Mouse (Mus musculus) forebrain, embryonic 14.5 days (tissue): Measurements from ENCODE around the gene Trpm2. TPM values are rescaled to one million over a fixed set of nuclear protein-coding genes. Genes with fewer than 3 reads are reported as not detected.
"Not testable (repeated sequence)": the region's sequence is repeated elsewhere in the genome, so short reads cannot be mapped to it uniquely, and the experiment has no call there.

Source experiments
- ATAC-seq: fragments of 200-750 bp; cut with Nextera tagmentation; 2 replicates; pipeline ENCODE4 v1.8.0; 2017; ENCODE audit warnings: mild to moderate bottlenecking, moderate library complexity
- DNase-seq: peaks from one replicate; pipeline ENCODE4 v3.0.0-alpha.2; 2015; ENCODE audit warnings: low spot score
- H3K27ac ChIP-seq: fragments of 300-500 bp; sonication (generic); 2 replicates; pipeline ENCODE4 v1.5.1; 2014; ENCODE audit warnings: low read depth, mild to moderate bottlenecking, control low read depth, low read length, moderate library complexity
- H3K27me3 ChIP-seq: fragments of 300-500 bp; sonication (generic); replicated peaks from 2 replicates; pipeline ENCODE4 v1.6.1; 2014; ENCODE audit warnings: low read length, control low read depth, mixed read lengths; ENCODE audit not compliant: control insufficient read depth, insufficient read depth
- H3K36me3 ChIP-seq: fragments of 300-500 bp; sonication (generic); 2 replicates; pipeline ENCODE4 v1.6.1; 2014; ENCODE audit warnings: low read length, control low read depth; ENCODE audit not compliant: control insufficient read depth, insufficient read depth
- H3K4me1 ChIP-seq: fragments of 300-500 bp; sonication (generic); 2 replicates; pipeline ENCODE4 v1.6.1; 2014; ENCODE audit warnings: antibody characterized with exemption, low read length, control low read depth; ENCODE audit not compliant: control insufficient read depth, insufficient read depth
- H3K4me2 ChIP-seq: fragments of 300-500 bp; sonication (generic); 2 replicates; pipeline ENCODE4 v1.6.1; 2014; ENCODE audit warnings: mild to moderate bottlenecking, control low read depth, low read length
- H3K4me3 ChIP-seq: fragments of 300-500 bp; sonication (generic); 2 replicates; pipeline ENCODE4 v1.5.1; 2014; ENCODE audit warnings: low read depth, low read length, control low read depth
- H3K9ac ChIP-seq: fragments of 300-500 bp; sonication (generic); 2 replicates; pipeline ENCODE4 v1.6.1; 2014; ENCODE audit warnings: mild to moderate bottlenecking, low read length, control low read depth, moderate library complexity
- H3K9me3 ChIP-seq: fragments of 300-500 bp; sonication (generic); replicated peaks from 2 replicates; pipeline ENCODE4 v1.6.1; 2016; ENCODE audit warnings: low read length, control low read depth, mixed read lengths; ENCODE audit not compliant: control insufficient read depth
- WGBS: fragments of 180-500 bp; shearing (Covaris S2); extraction: QIAGEN DNeasy Blood & Tissue Kit; methylation state at CpG from one replicate; pipeline ENCODE4 v1.1.7; 2014; 5-methylcytosine and 5-hydroxymethylcytosine counted together
- polyA plus RNA-seq: library from polyadenylated mRNA; unstranded; fragments of >200 nt; fragmentation: Nextera tagmentation; extraction: Ambion mirVana; gene quantifications from 2 replicates; pipeline ENCODE4 v1.2.1, GENCODE M21; 2014

Trpm2 gene
- polyA plus RNA-seq, 1 experiment from 2014 or later: 1.4 TPM

GRCm38 (mm10) chr10:77974323-77974722, 4.0 kb upstream of the Trpm2 start:
- no peak overlapping the region for H3K27ac ChIP-seq
- no peaks in the 10 kb centered on the region for H3K9me3 ChIP-seq
- H3K4me1 ChIP-seq: peaks cover 5% of the 10 kb centered on the region
- no peaks in the 10 kb centered on the region; the same call in 1 of the 2 replicates for H3K27me3 ChIP-seq
- H3K9ac ChIP-seq: no peak overlapping the region
- WGBS: 77% methylated on average over 5 of the region's 5 CpGs
- H3K4me2 ChIP-seq: no peak overlapping the region
- H3K36me3 ChIP-seq: no peaks in the 10 kb centered on the region
- ATAC-seq: no peak
- H3K4me3 ChIP-seq: no peak overlapping the region
- no peak for DNase-seq

GRCm38 (mm10) chr10:77971709-77972553, 1.6 kb upstream of the Trpm2 start:
- H3K27me3 ChIP-seq: peaks cover 3% of the 10 kb centered on the region; the same call in 1 of the 2 replicates
- H3K36me3 ChIP-seq: no peaks in the 10 kb centered on the region
- H3K4me1 ChIP-seq: no peaks in the 10 kb centered on the region; the same call in 1 of the 2 replicates
- no peak overlapping the region for H3K4me2 ChIP-seq
- H3K9me3 ChIP-seq: no peaks in the 10 kb centered on the region
- no peak overlapping the region for H3K9ac ChIP-seq
- DNase-seq (peak; percentile 21), ATAC-seq (no peak)
- WGBS: 68% methylated on average over 17 of the region's 17 CpGs
- H3K27ac ChIP-seq: no peak overlapping the region
- no peak overlapping the region for H3K4me3 ChIP-seq

DNA sequence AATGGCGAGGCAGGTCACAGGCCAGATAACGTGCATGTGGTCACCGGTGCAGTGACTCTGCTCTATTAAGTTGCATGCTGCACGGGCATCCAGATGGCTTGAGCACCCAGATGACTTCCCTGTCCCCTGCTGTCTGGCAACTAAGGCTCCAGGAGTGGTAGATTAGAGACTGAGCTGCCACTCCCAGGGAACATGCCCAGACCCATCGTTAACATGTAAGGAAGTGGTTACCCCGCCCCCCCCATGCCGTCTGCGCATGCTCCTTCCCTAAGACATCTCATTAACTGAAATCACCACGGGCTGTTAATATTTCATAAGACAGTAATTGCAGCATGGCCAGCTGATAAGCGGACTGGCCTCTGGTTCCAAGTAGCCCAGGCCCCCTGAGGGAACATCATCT, 828 bp upstream of the Trpm2 start:
- peaks cover 3% of the 10 kb centered on the region; the same call in 1 of the 2 replicates for H3K27me3 ChIP-seq
- H3K27ac ChIP-seq: no peak overlapping the region
- ATAC-seq (no peak), DNase-seq (no peak)
- H3K4me1 ChIP-seq: no peaks in the 10 kb centered on the region; the same call in 1 of the 2 replicates
- no peaks in the 10 kb centered on the region for H3K9me3 ChIP-seq
- H3K4me2 ChIP-seq: no peak overlapping the region
- H3K4me3 ChIP-seq: no peak overlapping the region
- no peaks in the 10 kb centered on the region for H3K36me3 ChIP-seq
- 87% methylated on average over 10 of the region's 10 CpGs for WGBS
- H3K9ac ChIP-seq: no peak overlapping the region

DNA sequence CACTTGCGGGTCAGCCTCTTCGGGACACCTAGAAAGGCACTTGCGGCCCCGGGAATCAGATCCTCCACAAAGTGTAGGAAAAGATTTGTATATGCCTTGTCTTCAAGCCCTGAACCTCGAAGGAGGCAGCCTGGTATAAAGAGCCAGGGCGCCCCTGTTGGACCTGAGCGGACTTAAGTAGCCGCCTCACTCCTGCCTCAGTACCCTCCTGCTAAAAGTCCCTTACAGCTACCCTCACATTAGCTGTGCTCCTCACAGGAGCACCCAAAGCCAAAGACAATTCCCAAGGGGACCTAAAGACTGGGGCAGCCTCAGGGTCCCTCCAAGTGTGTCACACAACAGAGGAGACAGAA, 414 bp downstream of the Trpm2 start:
- Histone ChIP-seq H3K27ac (no peak overlapping the region), H3K4me2 (peak overlapping the region; percentile 68), H3K4me3 (peak overlapping the region; percentile 30), H3K36me3 (no peaks in the 10 kb centered on the region), H3K4me1 (no peaks in the 10 kb centered on the region; the same call in 1 of the 2 replicates), H3K9ac (peak overlapping the region; percentile 58; the same call in 1 of the 2 replicates), H3K27me3 (peaks cover 3% of the 10 kb centered on the region; the same call in 1 of the 2 replicates), H3K9me3 (no peaks in the 10 kb centered on the region)
- WGBS: 9% methylated on average over 8 of the region's 8 CpGs
- ATAC-seq (peak; percentile 25; the same call in 1 of the 2 replicates), DNase-seq (no peak)

DNA sequence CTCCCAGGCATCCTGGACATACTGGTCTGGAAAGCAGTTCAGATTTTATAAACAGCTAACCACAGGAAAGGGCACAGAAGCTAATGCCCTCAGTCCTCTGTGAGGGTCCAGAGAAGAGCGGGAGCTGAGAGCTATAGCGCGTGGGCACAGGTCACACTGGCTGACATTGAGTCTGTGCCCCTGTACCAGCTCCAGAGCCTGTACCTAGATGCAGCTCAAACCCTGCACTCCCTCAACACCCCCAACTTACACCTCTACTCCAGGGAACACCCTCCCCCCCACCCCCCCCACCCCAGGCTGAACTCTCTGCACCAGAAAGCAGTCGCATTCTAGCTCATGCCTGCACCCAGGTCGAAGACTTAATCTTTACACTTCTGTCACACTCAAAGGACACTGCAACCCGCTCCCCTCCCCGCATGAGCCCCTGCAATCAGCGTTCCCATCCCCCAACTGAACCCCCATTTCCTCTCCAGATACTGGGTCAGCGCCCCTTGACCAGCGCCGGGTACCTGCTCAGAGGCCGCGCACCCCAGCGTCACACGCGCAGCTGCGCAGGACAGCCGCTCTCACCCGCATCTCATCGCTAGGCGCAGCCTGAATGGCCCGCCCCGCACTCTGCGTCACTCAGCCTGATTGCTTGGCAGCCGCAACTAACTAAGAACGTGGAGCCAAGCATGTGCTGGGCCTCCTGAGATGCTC, 940 bp downstream of the Trpm2 start:
- ATAC-seq (peak; percentile 88), DNase-seq (peak; percentile 81)
- H3K4me3 ChIP-seq: peak overlapping the region; percentile 30
- no peaks in the 10 kb centered on the region for H3K9me3 ChIP-seq
- no peaks in the 10 kb centered on the region; the same call in 1 of the 2 replicates for H3K4me1 ChIP-seq
- H3K27me3 ChIP-seq: peaks cover 3% of the 10 kb centered on the region; the same call in 1 of the 2 replicates
- 7% methylated on average over 26 of the region's 26 CpGs for WGBS
- H3K36me3 ChIP-seq: no peaks in the 10 kb centered on the region
- H3K27ac ChIP-seq: no peak overlapping the region
- H3K4me2 ChIP-seq: peak overlapping the region; percentile 68
- peak overlapping the region; percentile 58 for H3K9ac ChIP-seq

DNA sequence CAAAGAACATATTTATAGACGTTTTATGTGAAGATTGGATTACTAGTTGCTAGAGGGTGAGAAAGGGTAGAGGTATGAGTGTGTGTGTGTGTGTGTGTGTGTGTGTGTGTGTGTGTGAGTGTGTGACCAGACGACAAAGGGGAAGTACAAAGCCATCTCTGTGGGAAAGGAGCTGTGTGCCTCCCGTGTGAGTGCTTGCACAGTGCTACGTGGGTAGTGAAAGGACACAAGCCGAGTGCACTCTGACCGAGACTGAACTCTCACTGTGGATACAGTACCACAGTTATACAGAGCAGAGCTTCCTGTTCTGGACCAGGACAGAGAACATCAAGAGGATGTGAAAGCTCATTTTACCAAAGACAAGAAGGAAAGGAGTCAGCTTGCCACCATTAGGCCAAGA, 6.4 kb downstream of the Trpm2 start:
- H3K4me1 ChIP-seq: no peaks in the 10 kb centered on the region

DNA sequence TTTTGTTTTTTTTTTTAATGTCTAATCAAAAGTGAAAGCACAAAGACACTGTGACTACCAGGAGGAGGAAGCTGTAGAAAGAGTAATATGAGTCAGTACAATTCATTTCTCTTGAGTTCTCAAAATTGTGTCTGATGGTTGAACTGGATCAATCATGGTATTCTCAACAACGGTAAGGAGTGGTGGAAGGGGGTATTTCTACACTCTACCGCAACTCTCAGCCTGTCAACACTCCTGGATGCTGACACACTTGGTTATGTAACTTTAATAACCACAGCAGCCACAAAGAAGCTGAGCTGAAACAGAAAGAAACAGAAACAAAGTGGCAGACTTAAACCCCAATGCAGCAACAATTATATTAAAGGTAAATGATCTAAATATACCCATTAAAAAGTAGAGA, 7.6 kb downstream of the Trpm2 start:
- Histone ChIP-seq H3K36me3 (no peaks in the 10 kb centered on the region), H3K4me2 (no peak overlapping the region), H3K9ac (no peak overlapping the region), H3K4me1 (no peaks in the 10 kb centered on the region), H3K4me3 (no peak overlapping the region), H3K27me3 (no peaks in the 10 kb centered on the region), H3K9me3 (no peaks in the 10 kb centered on the region), H3K27ac (no peak overlapping the region)
- WGBS: 96% methylated on average over 2 of the region's 2 CpGs
- DNase-seq (no peak), ATAC-seq (no peak)

More for the DNA sequence above, 6.4 kb downstream of the Trpm2 start:
- 75% methylated on average over 6 of the region's 6 CpGs for WGBS
- DNase-seq (no peak), ATAC-seq (no peak)
- Histone ChIP-seq H3K9ac (no peak overlapping the region), H3K9me3 (no peaks in the 10 kb centered on the region), H3K4me2 (no peak overlapping the region), H3K27ac (no peak overlapping the region), H3K27me3 (0 out of 2 replicates have a peak, but pooled peaks cover 2% of the 10 kb centered on the region), H3K4me3 (no peak overlapping the region), H3K36me3 (no peaks in the 10 kb centered on the region)

GRCm38 (mm10) chr10:77950468-77950867, 19.9 kb downstream of the Trpm2 start:
- not testable (repeated sequence) for H3K36me3 ChIP-seq, DNase-seq, H3K9ac ChIP-seq, H3K27me3 ChIP-seq, H3K4me2 ChIP-seq, H3K27ac ChIP-seq, H3K9me3 ChIP-seq, H3K4me1 ChIP-seq, ATAC-seq, H3K4me3 ChIP-seq
- WGBS: 91% methylated on average over 8 of the region's 12 CpGs

GRCm38 (mm10) chr10:77939685-77940084, 30.7 kb downstream of the Trpm2 start:
- no peaks in the 10 kb centered on the region for H3K9me3 ChIP-seq
- ATAC-seq (no peak), DNase-seq (no peak)
- H3K27me3 ChIP-seq: no peaks in the 10 kb centered on the region
- no peak overlapping the region for H3K27ac ChIP-seq
- no peak overlapping the region for H3K4me3 ChIP-seq
- 81% methylated on average over 2 of the region's 2 CpGs for WGBS
- no peaks in the 10 kb centered on the region for H3K36me3 ChIP-seq
- H3K4me1 ChIP-seq: no peaks in the 10 kb centered on the region
- no peak overlapping the region for H3K4me2 ChIP-seq
- no peak overlapping the region for H3K9ac ChIP-seq
